In genomic region chr14:45456502-45456846, GRCm38 (mm10) we compare ENCODE assay signal across 8 mouse cellular contexts. TPM values are rescaled to one million over a fixed set of nuclear protein-coding genes. Genes with fewer than 3 reads are reported as not detected.
DNase-seq lines count a peak whose midpoint lies in the region; ATAC-seq and TF ChIP-seq lines count a peak whose summit lies in the region.
"Had no signal": no experiment of that assay in that cellular context is flagged by ENCODE, and none has a peak within 500 bp of the region (broad histone marks: within the 10 kb centered on the region; RNA-seq: fewer than 3 reads in every experiment).

No protein-coding gene starts in this region.

- H3K79me2 ChIP-seq in MEL (ENCODE audit: control insufficient read depth, insufficient read depth, low read length, poor library complexity), result no peaks in the 10 kb centered on the region

- no peaks in the 10 kb centered on the region for H3K9me3 ChIP-seq in MEL (replicated peaks; ENCODE audit: insufficient read depth, low read length)
- H3K9me3 ChIP-seq in hindbrain, embryonic 12.5 days (replicated peaks), result no peaks in the 10 kb centered on the region
- no peaks in the 10 kb centered on the region for H3K9me3 ChIP-seq in midbrain, embryonic 11.5 days (ENCODE audit: control insufficient read depth, low read length)
- H3K9me3 ChIP-seq: megakaryocyte, embryonic 14.5 days had no signal

- no peak for ATAC-seq in hindbrain, embryonic 12.5 days (ENCODE audit: low FRiP score)
- peak; percentile 33; the same call in 1 of the 2 replicates for ATAC-seq in midbrain, embryonic 11.5 days (ENCODE audit: low FRiP score)

- H3K36me3 ChIP-seq in MEL (ENCODE audit: control insufficient read depth in 1 of 2, insufficient read depth in 2 of 2, low read length in 2 of 2), result peaks cover 0 to 11% of the 10 kb centered on the region in 2 experiments; a peak in 2 of 4 replicates
- peaks cover 18% of the 10 kb centered on the region for H3K36me3 ChIP-seq in hindbrain, embryonic 12.5 days
- 0 out of 2 replicates have a peak, but pooled peaks cover 2% of the 10 kb centered on the region for H3K36me3 ChIP-seq in midbrain, embryonic 11.5 days (ENCODE audit: control insufficient read depth, insufficient read depth, low read length)

- H3K27me3 ChIP-seq in MEL (ENCODE audit: control insufficient read depth in 1 of 2, insufficient read depth in 2 of 2, low read length in 2 of 2), result no peaks in the 10 kb centered on the region; a peak in 1 of 4 replicates
- no peaks in the 10 kb centered on the region for H3K27me3 ChIP-seq in hindbrain, embryonic 12.5 days
- H3K27me3 ChIP-seq in midbrain, embryonic 11.5 days (ENCODE audit: control insufficient read depth, insufficient read depth, low read length), result no peaks in the 10 kb centered on the region

- no peak overlapping the region for H3K4me2 ChIP-seq in hindbrain, embryonic 12.5 days (replicated peaks)
- H3K4me2 ChIP-seq in midbrain, embryonic 11.5 days, result no peak overlapping the region

- H3K9ac ChIP-seq in MEL (ENCODE audit: control insufficient read depth, low read depth, low read length, poor library complexity, severe bottlenecking), result no peak overlapping the region
- no peak overlapping the region for H3K9ac ChIP-seq in hindbrain, embryonic 12.5 days
- H3K9ac ChIP-seq in midbrain, embryonic 11.5 days (ENCODE audit: low read length), result no peak overlapping the region

- no peak for TF ChIP-seq POLR2A in MEL (IDR thresholded peaks at IDR 0.05; ENCODE audit: control insufficient read depth in 1 of 2, insufficient read depth in 1 of 2, low read depth in 1 of 2, low read length in 2 of 2, poor library complexity in 1 of 2)

- TF ChIP-seq RAD21 in MEL (IDR thresholded peaks at IDR 0.05; ENCODE audit: low read depth, low read length), result no peak

- WGBS in hindbrain, embryonic 12.5 days, result 0% methylated on average over 1 of the region's 1 CpGs
- WGBS in midbrain, embryonic 11.5 days, result 20% methylated on average over 1 of the region's 1 CpGs

- peaks cover 0 to 15% of the 10 kb centered on the region in 2 experiments; a peak in 3 of 4 replicates for H3K4me1 ChIP-seq in MEL (ENCODE audit: control insufficient read depth in 1 of 2, insufficient read depth in 2 of 2, low read length in 2 of 2)
- H3K4me1 ChIP-seq in hindbrain, embryonic 12.5 days, result peaks cover 28% of the 10 kb centered on the region
- no peaks in the 10 kb centered on the region for H3K4me1 ChIP-seq in midbrain, embryonic 11.5 days (ENCODE audit: control insufficient read depth, insufficient read depth, low read length)
- H3K4me1 ChIP-seq: megakaryocyte, embryonic 14.5 days had no signal

- no peak overlapping the region for H3K27ac ChIP-seq in MEL (ENCODE audit: control insufficient read depth, low read depth, low read length)
- peak overlapping the region; percentile 40; the same call in 1 of the 2 replicates for H3K27ac ChIP-seq in hindbrain, embryonic 12.5 days
- H3K27ac ChIP-seq in midbrain, embryonic 11.5 days (ENCODE audit: low read depth, low read length), result no peak overlapping the region

- peak; percentile 42 for DNase-seq in MEL (ENCODE audit: low read depth, low spot score)
- peak; percentile 68 for DNase-seq in ZHBTc4 (ENCODE audit: low read depth, low spot score)
- DNase-seq in midbrain, embryonic 11.5 days (ENCODE audit: low spot score, missing footprints), result no peak
- DNase-seq in testis, postnatal 14 days (ENCODE audit: low spot score), result no peak
- no peak for DNase-seq in embryo, embryonic 10 days (ENCODE audit: low spot score)
- DNase-seq in T-cell, adult 2 months (ENCODE audit: low spot score), result no peak

- no peak for TF ChIP-seq CTCF in MEL (IDR thresholded peaks at IDR 0.05 in 2 of 3, conservative IDR thresholded peaks at IDR 0.05 in 1 of 3; ENCODE audit: control insufficient read depth in 1 of 3, insufficient read depth in 1 of 3, low read depth in 2 of 3, low read length in 3 of 3, poor library complexity in 1 of 3, severe bottlenecking in 1 of 3)

- H3K4me3 ChIP-seq in MEL (ENCODE audit: control insufficient read depth in 1 of 2, insufficient read depth in 1 of 2, low read depth in 2 of 2, low read length in 2 of 2), result no peak overlapping the region
- H3K4me3 ChIP-seq in hindbrain, embryonic 12.5 days, result no peak overlapping the region
- H3K4me3 ChIP-seq in midbrain, embryonic 11.5 days (ENCODE audit: low read depth, low read length), result no peak overlapping the region
- H3K4me3 ChIP-seq: megakaryocyte, embryonic 14.5 days had no signal

- TF ChIP-seq EP300 in MEL (IDR thresholded peaks at IDR 0.05; ENCODE audit: low read depth in 1 of 2, low read length in 2 of 2), result peak in 1 of 2 experiments; percentile 74; a peak in 2 of 4 replicates

TF ChIP-seq in MEL, 35 proteins besides CTCF, POLR2A, EP300 and RAD21:
- TF ChIP-seq ETS1 (IDR thresholded peaks at IDR 0.05; ENCODE audit: low read depth, low read length), result peak; percentile 39; the same call in 1 of the 2 replicates
- peak; percentile 93 for TF ChIP-seq RCOR1 (IDR thresholded peaks at IDR 0.05; ENCODE audit: low read depth, low read length)
- TF ChIP-seq SIN3A (IDR thresholded peaks at IDR 0.05; ENCODE audit: low read length), result no peak
- TF ChIP-seq GATA1 (IDR thresholded peaks at IDR 0.05; ENCODE audit: low read depth, low read length), result peak; percentile 44
- no peak for TF ChIP-seq ZMIZ1 (IDR thresholded peaks at IDR 0.05; ENCODE audit: low read depth, low read length)
- no peak for TF ChIP-seq MEF2A (IDR thresholded peaks at IDR 0.05; ENCODE audit: extremely low read depth, insufficient replicate concordance, low read depth, low read length, poor library complexity, severe bottlenecking)
- no peak for TF ChIP-seq TBP (IDR thresholded peaks at IDR 0.05; ENCODE audit: low read depth, low read length)
- 0 out of 2 replicates have a peak, but pooled peaks have one; percentile 36 for TF ChIP-seq MAZ (IDR thresholded peaks at IDR 0.05; ENCODE audit: low read depth, low read length)
- TF ChIP-seq GABPA (IDR thresholded peaks at IDR 0.05; ENCODE audit: low read depth, low read length), result no peak
- TF ChIP-seq POLR2AphosphoS5 (IDR thresholded peaks at IDR 0.05; ENCODE audit: borderline replicate concordance, low read depth, low read length), result no peak
- no peak for TF ChIP-seq MYC (IDR thresholded peaks at IDR 0.05; ENCODE audit: low read depth, low read length)

RNA-seq across cellular contexts. Expression of gene Gnpnat1, which starts 51.8 kb away (rescaled TPM):
- total RNA-seq in MEL (2012; rRNA removed), result 22.1 and 24.8 TPM in 2 replicates
- polyA plus RNA-seq in MEL (2012; ENCODE audit: insufficient read depth in 1 of 2, insufficient read length in 2 of 2, low read depth in 1 of 2, low replicate concordance in 2 of 2, missing spikeins in 1 of 2), result 10 to 100 TPM in 1 of 2 experiments, not detected in 1; 26.8 TPM
- polyA plus RNA-seq in hindbrain, embryonic 12.5 days (2016; fragmentation: Nextera tagmentation; extraction: Ambion mirVana), result 36.5 and 39.1 TPM in 2 replicates
- 42.7 and 46.6 TPM in 2 replicates for polyA plus RNA-seq in midbrain, embryonic 11.5 days (2014; fragmentation: Nextera tagmentation; extraction: Ambion mirVana)

Comparison
In these comparisons a context has a peak if more than half of its experiments do, and no peak if none do; other contexts are left out.
1. DNase-seq: peak in MEL (single experiment) and ZHBTc4 (single experiment); none in midbrain, embryonic 11.5 days (single experiment), testis, postnatal 14 days (single experiment), embryo, embryonic 10 days (single experiment) and T-cell, adult 2 months (single experiment).